Mouse (Mus musculus): Measurements from ENCODE around the gene Hadha. TPM values are rescaled to one million over a fixed set of nuclear protein-coding genes. Genes with fewer than 3 reads are reported as not detected.

The Hadha gene
- polyA plus RNA-seq, 1 experiment from 2014 or later = 163 TPM

- Histone ChIP-seq H3K4me2 (ENCODE audit: low read depth, low read length) (no peak overlapping the region), H3K27ac (ENCODE audit: low read length) (no peak overlapping the region), H3K9ac (ENCODE audit: low read length) (no peak overlapping the region), H3K4me3 (ENCODE audit: low read length) (no peak overlapping the region), H3K4me1 (replicated peaks; ENCODE audit: control insufficient read depth, insufficient read depth, low read length) (peaks cover 5% of the 10 kb centered on the region), H3K27me3 (ENCODE audit: control insufficient read depth, insufficient read depth, low read depth, low read length) (no peaks in the 10 kb centered on the region), H3K9me3 (ENCODE audit: control insufficient read depth, low read length) (no peaks in the 10 kb centered on the region), H3K36me3 (ENCODE audit: control insufficient read depth, insufficient read depth, low read length) (no peaks in the 10 kb centered on the region)
- 73% methylated on average over 6 of the region's 6 CpGs for WGBS
- ATAC-seq (ENCODE audit: low read depth) = no peak
Measured at GRCm38 (mm10) chr5:30159601-30160000, 4.6 kb upstream of the Hadha start.

- H3K27me3 ChIP-seq (ENCODE audit: control insufficient read depth, insufficient read depth, low read depth, low read length) = no peaks in the 10 kb centered on the region
- H3K9ac ChIP-seq (ENCODE audit: low read length) = peak overlapping the region; percentile 97
- H3K27ac ChIP-seq (ENCODE audit: low read length) = peak overlapping the region; percentile 92
- H3K4me3 ChIP-seq (ENCODE audit: low read length) = peak overlapping the region; percentile 98
- 24% methylated on average over 13 of the region's 13 CpGs for WGBS
- H3K36me3 ChIP-seq (ENCODE audit: control insufficient read depth, insufficient read depth, low read length) = no peaks in the 10 kb centered on the region
- H3K4me2 ChIP-seq (ENCODE audit: low read depth, low read length) = peak overlapping the region; percentile 81
- H3K9me3 ChIP-seq (ENCODE audit: control insufficient read depth, low read length) = no peaks in the 10 kb centered on the region
- peaks cover 7% of the 10 kb centered on the region for H3K4me1 ChIP-seq (replicated peaks; ENCODE audit: control insufficient read depth, insufficient read depth, low read length)
- ATAC-seq (ENCODE audit: low read depth) = no peak
Measured at GRCm38 (mm10) chr5:30155821-30156629, 1.1 kb upstream of the Hadha start.

- Histone ChIP-seq H3K27me3 (ENCODE audit: control insufficient read depth, insufficient read depth, low read depth, low read length) (no peaks in the 10 kb centered on the region), H3K4me3 (ENCODE audit: low read length) (peak overlapping the region; percentile 98), H3K9ac (ENCODE audit: low read length) (peak overlapping the region; percentile 97), H3K36me3 (ENCODE audit: control insufficient read depth, insufficient read depth, low read length) (no peaks in the 10 kb centered on the region), H3K9me3 (ENCODE audit: control insufficient read depth, low read length) (no peaks in the 10 kb centered on the region), H3K4me1 (replicated peaks; ENCODE audit: control insufficient read depth, insufficient read depth, low read length) (peaks cover 7% of the 10 kb centered on the region), H3K27ac (ENCODE audit: low read length) (peak overlapping the region; percentile 92), H3K4me2 (ENCODE audit: low read depth, low read length) (peak overlapping the region; percentile 81)
- ATAC-seq (ENCODE audit: low read depth) = peak; percentile 60
- WGBS = 0% methylated on average over 31 of the region's 31 CpGs
Measured at GRCm38 (mm10) chr5:30155395-30155792, 432 bp upstream of the Hadha start.

- whole genome bisulfite sequencing = 18% methylated on average over 4 of the region's 4 CpGs
- H3K27ac ChIP-seq (ENCODE audit: low read length) = peak overlapping the region; percentile 92; the same call in 1 of the 2 replicates
- H3K27me3 ChIP-seq (ENCODE audit: control insufficient read depth, insufficient read depth, low read depth, low read length) = no peaks in the 10 kb centered on the region
Measured at GRCm38 (mm10) chr5:30154013-30154412, 949 bp downstream of the Hadha start.

GRCm38 (mm10) chr5:30153222-30153621 lies 1.7 kb downstream of the Hadha start:
- no peak overlapping the region for H3K27ac ChIP-seq (ENCODE audit: low read length)
- 81% methylated on average over 2 of the region's 2 CpGs for WGBS
- no peak for ATAC-seq (ENCODE audit: low read depth)
- no peaks in the 10 kb centered on the region for H3K9me3 ChIP-seq (ENCODE audit: control insufficient read depth, low read length)
- peaks cover 7% of the 10 kb centered on the region for H3K4me1 ChIP-seq (replicated peaks; ENCODE audit: control insufficient read depth, insufficient read depth, low read length)
- H3K4me2 ChIP-seq (ENCODE audit: low read depth, low read length) = no peak overlapping the region
- no peak overlapping the region for H3K4me3 ChIP-seq (ENCODE audit: low read length)
- H3K9ac ChIP-seq (ENCODE audit: low read length) = no peak overlapping the region
- H3K27me3 ChIP-seq (ENCODE audit: control insufficient read depth, insufficient read depth, low read depth, low read length) = no peaks in the 10 kb centered on the region
- no peaks in the 10 kb centered on the region for H3K36me3 ChIP-seq (ENCODE audit: control insufficient read depth, insufficient read depth, low read length)

More at GRCm38 (mm10) chr5:30154013-30154412, 949 bp downstream of the Hadha start:
- Histone ChIP-seq H3K36me3 (ENCODE audit: control insufficient read depth, insufficient read depth, low read length) (no peaks in the 10 kb centered on the region), H3K4me1 (replicated peaks; ENCODE audit: control insufficient read depth, insufficient read depth, low read length) (peaks cover 7% of the 10 kb centered on the region), H3K4me3 (ENCODE audit: low read length) (peak overlapping the region; percentile 98), H3K9me3 (ENCODE audit: control insufficient read depth, low read length) (no peaks in the 10 kb centered on the region), H3K4me2 (ENCODE audit: low read depth, low read length) (peak overlapping the region; percentile 81), H3K9ac (ENCODE audit: low read length) (peak overlapping the region; percentile 97)
- no peak for ATAC-seq (ENCODE audit: low read depth)

GRCm38 (mm10) chr5:30152413-30152812 lies 2.5 kb downstream of the Hadha start:
- no peaks in the 10 kb centered on the region for H3K27me3 ChIP-seq (ENCODE audit: control insufficient read depth, insufficient read depth, low read depth, low read length)
- no peak overlapping the region for H3K4me2 ChIP-seq (ENCODE audit: low read depth, low read length)
- H3K4me1 ChIP-seq (replicated peaks; ENCODE audit: control insufficient read depth, insufficient read depth, low read length) = peaks cover 7% of the 10 kb centered on the region
- no peak for ATAC-seq (ENCODE audit: low read depth)
- no peaks in the 10 kb centered on the region for H3K9me3 ChIP-seq (ENCODE audit: control insufficient read depth, low read length)
- no peak overlapping the region for H3K4me3 ChIP-seq (ENCODE audit: low read length)
- H3K27ac ChIP-seq (ENCODE audit: low read length) = no peak overlapping the region
- no peaks in the 10 kb centered on the region for H3K36me3 ChIP-seq (ENCODE audit: control insufficient read depth, insufficient read depth, low read length)
- WGBS = 85% methylated on average over 1 of the region's 1 CpGs
- no peak overlapping the region for H3K9ac ChIP-seq (ENCODE audit: low read length)

GRCm38 (mm10) chr5:30152007-30152406 lies 3.0 kb downstream of the Hadha start:
- Histone ChIP-seq H3K9ac (ENCODE audit: low read length) (no peak overlapping the region), H3K9me3 (ENCODE audit: control insufficient read depth, low read length) (no peaks in the 10 kb centered on the region)
- 71% methylated on average over 4 of the region's 4 CpGs for WGBS

GRCm38 (mm10) chr5:30148133-30148920 lies 6.6 kb downstream of the Hadha start:
- Histone ChIP-seq H3K4me2 (ENCODE audit: low read depth, low read length) (no peak overlapping the region), H3K9ac (ENCODE audit: low read length) (no peak overlapping the region), H3K36me3 (ENCODE audit: control insufficient read depth, insufficient read depth, low read length) (peaks cover 22% of the 10 kb centered on the region), H3K4me1 (replicated peaks; ENCODE audit: control insufficient read depth, insufficient read depth, low read length) (0 out of 2 replicates have a peak, but pooled peaks cover 2% of the 10 kb centered on the region), H3K27ac (ENCODE audit: low read length) (no peak overlapping the region), H3K4me3 (ENCODE audit: low read length) (no peak overlapping the region), H3K9me3 (ENCODE audit: control insufficient read depth, low read length) (no peaks in the 10 kb centered on the region), H3K27me3 (ENCODE audit: control insufficient read depth, insufficient read depth, low read depth, low read length) (no peaks in the 10 kb centered on the region)
- ATAC-seq (ENCODE audit: low read depth) = no peak
- 75% methylated on average over 5 of the region's 5 CpGs for WGBS

More at GRCm38 (mm10) chr5:30152007-30152406, 3.0 kb downstream of the Hadha start:
- Histone ChIP-seq H3K4me1 (replicated peaks; ENCODE audit: control insufficient read depth, insufficient read depth, low read length) (peaks cover 7% of the 10 kb centered on the region), H3K36me3 (ENCODE audit: control insufficient read depth, insufficient read depth, low read length) (no peaks in the 10 kb centered on the region), H3K27me3 (ENCODE audit: control insufficient read depth, insufficient read depth, low read depth, low read length) (no peaks in the 10 kb centered on the region), H3K27ac (ENCODE audit: low read length) (no peak overlapping the region), H3K4me3 (ENCODE audit: low read length) (no peak overlapping the region), H3K4me2 (ENCODE audit: low read depth, low read length) (no peak overlapping the region)
- ATAC-seq (ENCODE audit: low read depth) = no peak

GRCm38 (mm10) chr5:30146526-30146925 lies 8.4 kb downstream of the Hadha start:
- H3K27ac ChIP-seq (ENCODE audit: low read length) = no peak overlapping the region
- H3K4me2 ChIP-seq (ENCODE audit: low read depth, low read length) = no peak overlapping the region
- ATAC-seq (ENCODE audit: low read depth) = no peak
- H3K27me3 ChIP-seq (ENCODE audit: control insufficient read depth, insufficient read depth, low read depth, low read length) = no peaks in the 10 kb centered on the region
- no peak overlapping the region for H3K9ac ChIP-seq (ENCODE audit: low read length)
- H3K4me3 ChIP-seq (ENCODE audit: low read length) = no peak overlapping the region
- peaks cover 31% of the 10 kb centered on the region for H3K36me3 ChIP-seq (ENCODE audit: control insufficient read depth, insufficient read depth, low read length)
- WGBS = 83% methylated on average over 6 of the region's 6 CpGs
- H3K9me3 ChIP-seq (ENCODE audit: control insufficient read depth, low read length) = no peaks in the 10 kb centered on the region
- H3K4me1 ChIP-seq (replicated peaks; ENCODE audit: control insufficient read depth, insufficient read depth, low read length) = no peaks in the 10 kb centered on the region
